Mouse (Mus musculus): ENCODE data around the gene Klhl29.

DNA sequence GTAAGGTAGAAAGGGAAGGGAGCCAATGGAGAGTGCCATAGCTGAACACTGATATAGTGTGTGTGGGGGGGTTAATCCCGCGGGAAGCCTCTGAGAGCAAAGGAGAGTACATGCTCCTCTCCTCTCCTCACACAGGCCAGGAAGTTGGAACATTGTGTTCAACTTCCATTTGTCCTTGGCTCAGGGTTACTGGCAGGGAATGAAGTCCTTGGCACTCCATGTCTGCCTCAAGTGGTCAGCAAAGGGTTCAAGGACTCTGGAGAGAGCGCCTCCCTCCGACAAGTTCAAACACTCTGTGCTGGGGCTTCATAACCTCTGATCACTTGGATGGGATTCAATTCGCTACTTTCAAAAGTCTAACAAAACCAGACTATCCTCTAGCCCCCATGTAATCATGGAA, 71.6 kb downstream of the Klhl29 start:
- TF ChIP-seq POLR2A (IDR thresholded peaks at IDR 0.05; ENCODE audit: control insufficient read depth in 1 of 2, insufficient read depth in 1 of 2, low read depth in 1 of 2, low read length in 2 of 2, poor library complexity in 1 of 2) (no peak), CTCF (IDR thresholded peaks at IDR 0.05 in 2 of 3, conservative IDR thresholded peaks at IDR 0.05 in 1 of 3; ENCODE audit: control insufficient read depth in 1 of 3, insufficient read depth in 1 of 3, low read depth in 2 of 3, low read length in 3 of 3, poor library complexity in 1 of 3, severe bottlenecking in 1 of 3) (no peak), CHD2 (IDR thresholded peaks at IDR 0.05; ENCODE audit: low read length) (no peak), POLR2AphosphoS2 (IDR thresholded peaks at IDR 0.05; ENCODE audit: low read length) (no peak), NELFE (IDR thresholded peaks at IDR 0.05; ENCODE audit: low read depth, low read length) (no peak)
